Mouse (Mus musculus): Measurements from ENCODE around the gene BC107364. TPM values are rescaled to one million over a fixed set of nuclear protein-coding genes. Genes with fewer than 3 reads are reported as not detected.
A peak's percentile ranks its signal among the peaks of the same experiment; 100 is the strongest.
"Not testable (repeated sequence)": the region's sequence is repeated elsewhere in the genome, so short reads cannot be mapped to it uniquely, and the experiment has no call there.

BC107364 gene
- polyA plus RNA-seq, 1 experiment from 2014 or later = not detected

GRCm38 (mm10) chr3:96451181-96451737, 847 bp downstream of the BC107364 start:
- not testable (repeated sequence) for H3K4me3 ChIP-seq (ENCODE audit: low read depth, low read length); H3K4me2 ChIP-seq (ENCODE audit: low read depth, severe bottlenecking); H3K27me3 ChIP-seq (ENCODE audit: control insufficient read depth, insufficient read depth, low read length); H3K9ac ChIP-seq (ENCODE audit: low read length); H3K27ac ChIP-seq (replicated peaks; ENCODE audit: low read depth, low read length); H3K36me3 ChIP-seq (ENCODE audit: control insufficient read depth, insufficient read depth, low read length); H3K9me3 ChIP-seq (ENCODE audit: control insufficient read depth, low read length); ATAC-seq (ENCODE audit: insufficient number of reproducible peaks, low FRiP score, low TSS enrichment, low read depth); DNase-seq (ENCODE audit: low spot score); H3K4me1 ChIP-seq (ENCODE audit: control insufficient read depth, insufficient read depth, low read length)
- WGBS = no CpG with 5 or more reads among the region's 50 CpGs

- not testable (repeated sequence) for H3K27ac ChIP-seq (replicated peaks; ENCODE audit: low read depth, low read length)
These were observed 1.6 kb downstream of the BC107364 start for GRCm38 (mm10) chr3:96450586-96450896.

GRCm38 (mm10) chr3:96449762-96450585, 2.1 kb downstream of the BC107364 start:
- no CpG with 5 or more reads among the region's 68 CpGs for WGBS
- H3K4me2 ChIP-seq (ENCODE audit: low read depth, severe bottlenecking); H3K4me1 ChIP-seq (ENCODE audit: control insufficient read depth, insufficient read depth, low read length); H3K4me3 ChIP-seq (ENCODE audit: low read depth, low read length); H3K9me3 ChIP-seq (ENCODE audit: control insufficient read depth, low read length); H3K27ac ChIP-seq (replicated peaks; ENCODE audit: low read depth, low read length); H3K9ac ChIP-seq (ENCODE audit: low read length); H3K36me3 ChIP-seq (ENCODE audit: control insufficient read depth, insufficient read depth, low read length); DNase-seq (ENCODE audit: low spot score); H3K27me3 ChIP-seq (ENCODE audit: control insufficient read depth, insufficient read depth, low read length): not testable (repeated sequence)
- ATAC-seq (ENCODE audit: insufficient number of reproducible peaks, low FRiP score, low TSS enrichment, low read depth) = peak; percentile 93

More at GRCm38 (mm10) chr3:96450586-96450896, 1.6 kb downstream of the BC107364 start:
- not testable (repeated sequence) for H3K9ac ChIP-seq (ENCODE audit: low read length); H3K4me3 ChIP-seq (ENCODE audit: low read depth, low read length); H3K4me1 ChIP-seq (ENCODE audit: control insufficient read depth, insufficient read depth, low read length); DNase-seq (ENCODE audit: low spot score); H3K27me3 ChIP-seq (ENCODE audit: control insufficient read depth, insufficient read depth, low read length); H3K36me3 ChIP-seq (ENCODE audit: control insufficient read depth, insufficient read depth, low read length); H3K9me3 ChIP-seq (ENCODE audit: control insufficient read depth, low read length); H3K4me2 ChIP-seq (ENCODE audit: low read depth, severe bottlenecking)
- WGBS = 0% methylated on average over 1 of the region's 10 CpGs
- 0 out of 2 replicates have a peak, but pooled peaks have one; percentile 58 for ATAC-seq (ENCODE audit: insufficient number of reproducible peaks, low FRiP score, low TSS enrichment, low read depth)

GRCm38 (mm10) chr3:96445436-96445835, 6.7 kb downstream of the BC107364 start:
- H3K27me3 ChIP-seq (ENCODE audit: control insufficient read depth, insufficient read depth, low read length) = peaks cover 18% of the 10 kb centered on the region

GRCm38 (mm10) chr3:96440578-96440977, 11.5 kb downstream of the BC107364 start:
- ATAC-seq (ENCODE audit: insufficient number of reproducible peaks, low FRiP score, low TSS enrichment, low read depth) = no peak
- Histone ChIP-seq H3K4me3 (ENCODE audit: low read depth, low read length) (peak overlapping the region; percentile 20), H3K27me3 (ENCODE audit: control insufficient read depth, insufficient read depth, low read length) (peaks cover 26% of the 10 kb centered on the region), H3K9me3 (ENCODE audit: control insufficient read depth, low read length) (no peaks in the 10 kb centered on the region), H3K4me2 (ENCODE audit: low read depth, severe bottlenecking) (peak overlapping the region; percentile 38), H3K4me1 (ENCODE audit: control insufficient read depth, insufficient read depth, low read length) (no peaks in the 10 kb centered on the region), H3K27ac (replicated peaks; ENCODE audit: low read depth, low read length) (no peak overlapping the region), H3K36me3 (ENCODE audit: control insufficient read depth, insufficient read depth, low read length) (no peaks in the 10 kb centered on the region), H3K9ac (ENCODE audit: low read length) (peak overlapping the region; percentile 41)
- WGBS = under 1% methylated on average over 13 of the region's 13 CpGs
- peak; percentile 87 for DNase-seq (ENCODE audit: low spot score)

More at GRCm38 (mm10) chr3:96445436-96445835, 6.7 kb downstream of the BC107364 start:
- Histone ChIP-seq H3K4me2 (ENCODE audit: low read depth, severe bottlenecking) (no peak overlapping the region), H3K9ac (ENCODE audit: low read length) (no peak overlapping the region), H3K4me1 (ENCODE audit: control insufficient read depth, insufficient read depth, low read length) (no peaks in the 10 kb centered on the region), H3K4me3 (ENCODE audit: low read depth, low read length) (no peak overlapping the region), H3K9me3 (ENCODE audit: control insufficient read depth, low read length) (no peaks in the 10 kb centered on the region), H3K27ac (replicated peaks; ENCODE audit: low read depth, low read length) (no peak overlapping the region), H3K36me3 (ENCODE audit: control insufficient read depth, insufficient read depth, low read length) (no peaks in the 10 kb centered on the region)
- DNase-seq (ENCODE audit: low spot score) = no peak
- 87% methylated on average over 4 of the region's 4 CpGs for WGBS
- no peak for ATAC-seq (ENCODE audit: insufficient number of reproducible peaks, low FRiP score, low TSS enrichment, low read depth)

GRCm38 (mm10) chr3:96435557-96436091, 16.5 kb downstream of the BC107364 start:
- no peak overlapping the region for H3K27ac ChIP-seq (replicated peaks; ENCODE audit: low read depth, low read length)
- H3K4me1 ChIP-seq (ENCODE audit: control insufficient read depth, insufficient read depth, low read length) = no peaks in the 10 kb centered on the region
- no peaks in the 10 kb centered on the region for H3K9me3 ChIP-seq (ENCODE audit: control insufficient read depth, low read length)
- no peak overlapping the region for H3K9ac ChIP-seq (ENCODE audit: low read length)
- peak; percentile 77 for DNase-seq (ENCODE audit: low spot score)
- WGBS = under 1% methylated on average over 26 of the region's 26 CpGs
- peak overlapping the region; percentile 7; the same call in 1 of the 2 replicates for H3K4me2 ChIP-seq (ENCODE audit: low read depth, severe bottlenecking)
- H3K27me3 ChIP-seq (ENCODE audit: control insufficient read depth, insufficient read depth, low read length) = peaks cover 7% of the 10 kb centered on the region; the same call in 1 of the 2 replicates
- no peak; the same call in 1 of the 2 replicates for ATAC-seq (ENCODE audit: insufficient number of reproducible peaks, low FRiP score, low TSS enrichment, low read depth)
- H3K36me3 ChIP-seq (ENCODE audit: control insufficient read depth, insufficient read depth, low read length) = no peaks in the 10 kb centered on the region
- peak overlapping the region; percentile 18; the same call in 1 of the 2 replicates for H3K4me3 ChIP-seq (ENCODE audit: low read depth, low read length)

- peaks cover 2% of the 10 kb centered on the region; the same call in 1 of the 2 replicates for H3K27me3 ChIP-seq (ENCODE audit: control insufficient read depth, insufficient read depth, low read length)
- H3K36me3 ChIP-seq (ENCODE audit: control insufficient read depth, insufficient read depth, low read length) = no peaks in the 10 kb centered on the region
- no peaks in the 10 kb centered on the region for H3K9me3 ChIP-seq (ENCODE audit: control insufficient read depth, low read length)
- H3K9ac ChIP-seq (ENCODE audit: low read length) = no peak overlapping the region
- no peaks in the 10 kb centered on the region for H3K4me1 ChIP-seq (ENCODE audit: control insufficient read depth, insufficient read depth, low read length)
- H3K4me2 ChIP-seq (ENCODE audit: low read depth, severe bottlenecking) = no peak overlapping the region
- ATAC-seq (ENCODE audit: insufficient number of reproducible peaks, low FRiP score, low TSS enrichment, low read depth) = no peak
- DNase-seq (ENCODE audit: low spot score) = no peak
- WGBS = 56% methylated on average over 3 of the region's 3 CpGs
- no peak overlapping the region for H3K4me3 ChIP-seq (ENCODE audit: low read depth, low read length)
- no peak overlapping the region for H3K27ac ChIP-seq (replicated peaks; ENCODE audit: low read depth, low read length)
These were observed 19.9 kb downstream of the BC107364 start for GRCm38 (mm10) chr3:96432207-96432606.

GRCm38 (mm10) chr3:96429819-96430132, 22.3 kb downstream of the BC107364 start:
- 75% methylated on average over 4 of the region's 4 CpGs for WGBS
- Histone ChIP-seq H3K9ac (ENCODE audit: low read length) (no peak overlapping the region), H3K27ac (replicated peaks; ENCODE audit: low read depth, low read length) (no peak overlapping the region), H3K4me2 (ENCODE audit: low read depth, severe bottlenecking) (no peak overlapping the region), H3K9me3 (ENCODE audit: control insufficient read depth, low read length) (no peaks in the 10 kb centered on the region), H3K4me3 (ENCODE audit: low read depth, low read length) (no peak overlapping the region), H3K4me1 (ENCODE audit: control insufficient read depth, insufficient read depth, low read length) (no peaks in the 10 kb centered on the region), H3K27me3 (ENCODE audit: control insufficient read depth, insufficient read depth, low read length) (no peaks in the 10 kb centered on the region), H3K36me3 (ENCODE audit: control insufficient read depth, insufficient read depth, low read length) (no peaks in the 10 kb centered on the region)
- ATAC-seq (ENCODE audit: insufficient number of reproducible peaks, low FRiP score, low TSS enrichment, low read depth) = no peak
- DNase-seq (ENCODE audit: low spot score) = no peak

Data from limb, embryonic 11.5 days (tissue).